9 mouse cellular contexts compared by ENCODE assay signal in genomic region chr8:70494416-70494945, GRCm38 (mm10). TPM values are rescaled to one million over a fixed set of nuclear protein-coding genes. Genes with fewer than 3 reads are reported as not detected.
DNase-seq lines count a peak whose midpoint lies in the region; ATAC-seq lines count a peak whose summit lies in the region.
"Had no signal": no experiment of that assay in that cellular context is flagged by ENCODE, and none has a peak within 500 bp of the region (broad histone marks: within the 10 kb centered on the region; RNA-seq: fewer than 3 reads in every experiment).

No protein-coding gene starts in this region.

- no peaks in the 10 kb centered on the region for H3K9me3 ChIP-seq in kidney, embryonic 16.5 days (ENCODE audit: low read length)
- H3K9me3 ChIP-seq in midbrain, embryonic 14.5 days (ENCODE audit: control insufficient read depth, low read length): no peaks in the 10 kb centered on the region

- H3K9ac ChIP-seq in kidney, embryonic 16.5 days (replicated peaks; ENCODE audit: low read length): no peak overlapping the region
- no peak overlapping the region; the same call in 1 of the 2 replicates for H3K9ac ChIP-seq in midbrain, embryonic 14.5 days (replicated peaks; ENCODE audit: low read length)

- ATAC-seq in kidney, embryonic 16.5 days (ENCODE audit: low FRiP score, low TSS enrichment): no peak
- peak; percentile 27; the same call in 1 of the 2 replicates for ATAC-seq in common myeloid progenitor, adult 5-6 weeks (replicated peaks; ENCODE audit: low read depth, poor library complexity, severe bottlenecking)
- ATAC-seq in granulocyte monocyte progenitor cell, adult 5-6 weeks (replicated peaks; ENCODE audit: poor library complexity, severe bottlenecking): peak; percentile 15; the same call in 1 of the 2 replicates
- no peak for ATAC-seq in midbrain, embryonic 14.5 days (ENCODE audit: low FRiP score, low TSS enrichment)

- H3K27me3 ChIP-seq in kidney, embryonic 16.5 days (ENCODE audit: insufficient read depth, low read length): peaks cover 100% of the 10 kb centered on the region
- H3K27me3 ChIP-seq in midbrain, embryonic 14.5 days (ENCODE audit: control insufficient read depth, insufficient read depth, low read length): peaks cover 92% of the 10 kb centered on the region

- H3K4me3 ChIP-seq in kidney, embryonic 16.5 days (ENCODE audit: low read length): peak overlapping the region; percentile 45
- 0 out of 2 replicates have a peak overlapping the region, but pooled peaks have one; percentile 31 for H3K4me3 ChIP-seq in midbrain, embryonic 14.5 days (replicated peaks; ENCODE audit: low read depth, low read length)

- H3K4me2 ChIP-seq in kidney, embryonic 16.5 days (replicated peaks; ENCODE audit: low read depth, low read length): peak overlapping the region; percentile 74; the same call in 1 of the 2 replicates
- H3K4me2 ChIP-seq in midbrain, embryonic 14.5 days (ENCODE audit: low read length): peak overlapping the region; percentile 53; the same call in 1 of the 2 replicates

- peaks cover 51% of the 10 kb centered on the region for H3K4me1 ChIP-seq in kidney, embryonic 16.5 days (ENCODE audit: insufficient read depth, low read length)
- H3K4me1 ChIP-seq in midbrain, embryonic 14.5 days (ENCODE audit: control insufficient read depth, insufficient read depth, low read length): peaks cover 15% of the 10 kb centered on the region; the same call in 1 of the 2 replicates

- WGBS in kidney, embryonic 16.5 days: 1% methylated on average over 27 of the region's 28 CpGs
- 4% methylated on average over 28 of the region's 28 CpGs for WGBS in midbrain, embryonic 14.5 days

- no peaks in the 10 kb centered on the region for H3K36me3 ChIP-seq in kidney, embryonic 16.5 days (ENCODE audit: insufficient read depth, low read length)
- H3K36me3 ChIP-seq in midbrain, embryonic 14.5 days (ENCODE audit: control insufficient read depth, insufficient read depth, low read length): no peaks in the 10 kb centered on the region

- DNase-seq in kidney, adult 9 months: no peak
- DNase-seq in midbrain, embryonic 14.5 days: no peak
- DNase-seq in adrenal gland, postnatal 4 days (ENCODE audit: low spot score in 2 of 2): no peak
- DNase-seq in cerebellum, postnatal 4 days (ENCODE audit: low spot score in 2 of 2): no peak
- DNase-seq in ovary, postnatal 36 days (ENCODE audit: low spot score): no peak
- DNase-seq: right cerebral cortex, postnatal 14 days had no signal

- H3K27ac ChIP-seq in kidney, embryonic 16.5 days (ENCODE audit: low read length): no peak overlapping the region
- H3K27ac ChIP-seq in midbrain, embryonic 14.5 days (replicated peaks; ENCODE audit: low read depth, low read length): no peak overlapping the region

RNA-seq across cellular contexts. Expression of gene Crlf1, which starts 1.5 kb away (rescaled TPM):
- 29.3 and 30.7 TPM in 2 replicates for polyA plus RNA-seq in kidney, embryonic 16.5 days (2015; fragmentation: Nextera tagmentation; extraction: Ambion mirVana)
- total RNA-seq in common myeloid progenitor, adult 5-6 weeks (2017): not detected in 2 replicates
- not detected in 2 replicates for total RNA-seq in granulocyte monocyte progenitor cell, adult 5-6 weeks (2014; fragmentation: Nextera tagmentation)
- not detected in 2 replicates for total RNA-seq in granulocyte monocyte progenitor cell, adult 5-6 weeks (2017)
- polyA plus RNA-seq in midbrain, embryonic 14.5 days (2014; fragmentation: Nextera tagmentation; extraction: Ambion mirVana): 2.1 and 3.0 TPM in 2 replicates
- total RNA-seq in adrenal gland, postnatal 4 days (2021): under 1 TPM in 1 of 2 experiments, not detected in 1; 0.45 TPM

RNA-seq across cellular contexts. Expression of gene Tmem59l, which starts 7.3 kb away (rescaled TPM):
- polyA plus RNA-seq in kidney, embryonic 16.5 days (2015; fragmentation: Nextera tagmentation; extraction: Ambion mirVana): 6.5 and 7.0 TPM in 2 replicates
- total RNA-seq in common myeloid progenitor, adult 5-6 weeks (2017): not detected in 2 replicates
- total RNA-seq in granulocyte monocyte progenitor cell, adult 5-6 weeks (2014; fragmentation: Nextera tagmentation): not detected in 2 replicates
- total RNA-seq in granulocyte monocyte progenitor cell, adult 5-6 weeks (2017): not detected in 2 replicates
- polyA plus RNA-seq in midbrain, embryonic 14.5 days (2014; fragmentation: Nextera tagmentation; extraction: Ambion mirVana): 104 and 143 TPM in 2 replicates
- total RNA-seq in adrenal gland, postnatal 4 days (2021): 1 to 10 TPM; 3.6 to 5.0 TPM

RNA-seq across cellular contexts. Expression of gene Rex1bd, which starts 12.1 kb away (rescaled TPM):
- polyA plus RNA-seq in kidney, embryonic 16.5 days (2015; fragmentation: Nextera tagmentation; extraction: Ambion mirVana): 133 and 135 TPM in 2 replicates
- 50.1 and 56.4 TPM in 2 replicates for total RNA-seq in common myeloid progenitor, adult 5-6 weeks (2017)
- 21.7 and 30.2 TPM in 2 replicates for total RNA-seq in granulocyte monocyte progenitor cell, adult 5-6 weeks (2014; fragmentation: Nextera tagmentation)
- 33.4 and 64.9 TPM in 2 replicates for total RNA-seq in granulocyte monocyte progenitor cell, adult 5-6 weeks (2017)
- 152 and 190 TPM in 2 replicates for polyA plus RNA-seq in midbrain, embryonic 14.5 days (2014; fragmentation: Nextera tagmentation; extraction: Ambion mirVana)
- 100 to 1,000 TPM; 105 to 109 TPM for total RNA-seq in adrenal gland, postnatal 4 days (2021)

RNA-seq across cellular contexts. Expression of gene Uba52, which starts 16.1 kb away (rescaled TPM):
- 869 and 882 TPM in 2 replicates for polyA plus RNA-seq in kidney, embryonic 16.5 days (2015; fragmentation: Nextera tagmentation; extraction: Ambion mirVana)
- total RNA-seq in common myeloid progenitor, adult 5-6 weeks (2017): 3,128 and 4,626 TPM in 2 replicates
- total RNA-seq in granulocyte monocyte progenitor cell, adult 5-6 weeks (2014; fragmentation: Nextera tagmentation): 2,675 and 2,799 TPM in 2 replicates
- 3,231 and 3,572 TPM in 2 replicates for total RNA-seq in granulocyte monocyte progenitor cell, adult 5-6 weeks (2017)
- polyA plus RNA-seq in midbrain, embryonic 14.5 days (2014; fragmentation: Nextera tagmentation; extraction: Ambion mirVana): 696 and 821 TPM in 2 replicates
- 1,000 to 10,000 TPM; 1,529 to 1,618 TPM for total RNA-seq in adrenal gland, postnatal 4 days (2021)

RNA-seq across cellular contexts. Expression of gene Klhl26, which starts 17.7 kb away (rescaled TPM):
- 25.0 and 26.8 TPM in 2 replicates for polyA plus RNA-seq in kidney, embryonic 16.5 days (2015; fragmentation: Nextera tagmentation; extraction: Ambion mirVana)
- 5.9 and 10.6 TPM in 2 replicates for total RNA-seq in common myeloid progenitor, adult 5-6 weeks (2017)
- 2.1 and 4.4 TPM in 2 replicates for total RNA-seq in granulocyte monocyte progenitor cell, adult 5-6 weeks (2014; fragmentation: Nextera tagmentation)
- 4.0 and 4.1 TPM in 2 replicates for total RNA-seq in granulocyte monocyte progenitor cell, adult 5-6 weeks (2017)
- 24.2 and 27.2 TPM in 2 replicates for polyA plus RNA-seq in midbrain, embryonic 14.5 days (2014; fragmentation: Nextera tagmentation; extraction: Ambion mirVana)
- 10 to 100 TPM; 18.7 to 20.4 TPM for total RNA-seq in adrenal gland, postnatal 4 days (2021)

Comparison
In these comparisons a context has a peak if more than half of its experiments do, and no peak if none do; other contexts are left out.
1. ATAC-seq: peak in common myeloid progenitor, adult 5-6 weeks (single experiment) and granulocyte monocyte progenitor cell, adult 5-6 weeks (single experiment); none in kidney, embryonic 16.5 days (single experiment) and midbrain, embryonic 14.5 days (single experiment).